Mouse (Mus musculus) left cerebral cortex, adult 2 months (tissue): ENCODE measurements around the gene Aarsd1. TPM values are rescaled to one million over a fixed set of nuclear protein-coding genes. Genes with fewer than 3 reads are reported as not detected.
"Not testable (repeated sequence)": the region's sequence is repeated elsewhere in the genome, so short reads cannot be mapped to it uniquely, and the experiment has no call there.

Experiments
- DNase-seq, 2 experiments: peaks; one replicate each; pipeline ENCODE4 v3.0.0; 2021 to 2022; ENCODE audit warnings: low spot score in 2 of 2, mixed read lengths in 1 of 2; ENCODE audit errors: extremely low spot score in 1 of 2
- H3K27ac ChIP-seq: fragments of 200-600 bp; 2 replicates; pipeline ENCODE4 v1.8.1; 2022
- H3K4me3 ChIP-seq: fragments of 200-600 bp; 2 replicates; pipeline ENCODE4 v1.8.1; 2022
- CTCF ChIP-seq: fragments of 200-600 bp; IDR thresholded peaks from 2 replicates; pipeline ENCODE4 v1.8.1; 2022; ENCODE audit warnings: antibody characterized with exemption, mild to moderate bottlenecking, moderate library complexity
- intact Hi-C: fragments of 180-260 bp; cut with DNase I; formaldehyde crosslinking; loops from one replicate; pipeline ENCODE4 v1.15.1; 2025
- total RNA-seq, 2 experiments: library from RNA; stranded (reverse); gene quantifications; 2 replicates each; pipeline ENCODE4 v1.2.3; 2021

Aarsd1 gene
- total RNA-seq, 2 experiments from 2014 or later = 43.8 to 47.1 TPM

DNA sequence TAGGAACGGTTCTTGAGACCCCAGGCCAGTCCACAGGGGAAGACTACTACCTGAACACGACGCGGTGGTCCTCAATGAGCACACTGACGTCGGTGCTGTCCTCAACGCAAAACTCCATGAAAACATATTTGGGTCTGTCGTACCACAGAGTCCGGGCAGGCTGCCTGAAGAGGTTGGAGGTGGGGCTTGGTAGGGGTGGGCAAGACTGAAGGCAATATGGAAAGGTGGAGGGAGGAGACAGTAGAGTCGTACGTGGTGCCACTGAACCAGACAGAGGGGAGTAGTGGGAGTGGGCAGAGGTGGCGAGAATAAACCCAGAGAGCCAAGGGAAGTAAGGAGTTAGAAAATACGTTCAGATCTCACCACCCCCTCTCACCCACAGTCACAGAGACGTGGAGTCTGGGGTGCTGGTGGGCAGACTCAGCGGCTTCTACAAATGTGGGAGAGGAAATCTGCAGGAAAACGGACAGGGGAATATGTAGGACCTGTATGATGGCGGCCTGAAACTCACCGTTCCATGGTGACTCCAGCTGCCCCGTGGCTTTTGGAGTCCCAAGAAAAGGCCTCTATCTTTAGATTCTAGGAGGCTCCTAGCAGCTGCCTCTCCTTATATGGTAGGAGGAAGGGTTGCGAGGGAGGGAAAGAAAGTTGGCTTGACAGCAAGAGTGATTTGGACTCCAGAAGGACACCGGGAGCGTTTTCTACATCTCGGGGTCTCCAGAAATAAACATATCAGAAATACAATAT lies 6.9 kb upstream of the Aarsd1 start, which contains the start of gene Gm27029:
TSS of gene Gm27029 (minus strand) at position 692 of the 747 bp plus-strand sequence.
- intact Hi-C loops = loop anchor here (2.0 kb wide), 1 partner anchor 19 kb away; the partner anchor contains the start of gene Rpl27
- Histone ChIP-seq H3K27ac (peak within 1 kb of the TSS; percentile 80), H3K4me3 (peak within 1 kb of the TSS; percentile 75)
- no peak for TF ChIP-seq CTCF
- peak; percentile 38 to 43 for DNase-seq

DNA sequence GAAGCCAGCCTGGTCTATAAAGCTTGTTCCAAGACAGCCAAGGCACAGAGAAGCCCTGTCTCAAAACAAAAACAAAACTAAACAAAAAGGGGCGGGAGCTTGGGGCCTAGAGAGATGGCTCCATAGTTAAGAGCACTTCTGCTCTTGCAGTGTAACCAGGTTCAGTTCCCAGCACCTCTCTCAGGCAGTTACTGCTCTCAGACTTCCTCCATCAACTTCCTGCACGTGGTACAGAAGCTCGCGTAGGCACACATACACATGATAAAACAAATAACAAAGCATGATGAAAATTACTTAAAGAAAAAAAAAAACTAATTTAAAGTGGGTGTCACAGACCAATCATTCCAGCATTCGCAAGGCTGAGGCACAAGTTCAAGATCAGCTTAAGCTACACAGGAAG lies 2.7 kb upstream of the Aarsd1 start:
- intact Hi-C loops = no loop called here
- no peak overlapping the region for H3K27ac ChIP-seq
- no peak overlapping the region for H3K4me3 ChIP-seq
- TF ChIP-seq CTCF = no peak
- DNase-seq = no peak

DNA sequence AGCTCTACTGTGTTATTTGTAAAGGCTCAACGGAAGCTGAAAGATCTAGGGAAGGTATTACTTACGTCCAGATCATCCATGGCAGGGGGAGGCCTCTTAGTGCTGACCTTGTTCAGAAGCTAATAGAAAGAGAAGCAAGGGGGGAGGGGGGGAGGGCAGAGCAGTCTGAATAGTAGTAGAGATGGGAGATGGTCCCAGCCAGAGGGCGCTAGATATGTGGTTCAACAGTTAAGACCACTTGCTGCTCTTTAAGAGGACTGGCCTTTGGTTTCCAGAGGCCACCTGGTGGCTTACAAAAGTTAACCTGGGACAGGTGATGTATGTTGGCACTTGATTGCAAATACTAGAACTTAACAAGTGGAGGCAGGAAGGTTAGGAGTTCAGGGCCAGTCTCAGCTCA lies 2.2 kb upstream of the Aarsd1 start:
- H3K27ac ChIP-seq = no peak overlapping the region
- TF ChIP-seq CTCF = peak; percentile 23
- DNase-seq = no peak
- intact Hi-C loops = no loop called here
- no peak overlapping the region for H3K4me3 ChIP-seq

DNA sequence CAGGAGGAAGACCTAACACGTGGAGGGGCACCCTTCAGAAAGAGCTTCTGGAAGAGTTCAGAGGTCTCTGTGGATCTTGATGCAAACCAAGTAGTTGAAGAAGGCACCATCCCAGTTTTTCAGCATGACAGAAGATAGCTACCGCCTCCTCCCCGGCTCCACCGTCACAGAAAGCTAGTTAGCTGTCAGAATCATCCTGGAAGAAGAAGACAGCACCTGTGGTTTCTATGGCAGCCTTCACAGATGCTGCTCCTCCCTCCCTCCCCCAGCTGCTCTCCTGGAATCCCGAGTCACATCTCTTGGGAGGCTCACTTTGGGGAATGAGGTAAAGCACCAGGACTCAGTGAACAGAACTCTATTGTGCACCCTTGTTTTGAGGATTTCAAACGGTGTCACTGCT lies 1.6 kb upstream of the Aarsd1 start:
- TF ChIP-seq CTCF = no peak
- intact Hi-C loops = no loop called here
- peak; percentile 28 to 62 for DNase-seq
- Histone ChIP-seq H3K4me3 (no peak overlapping the region), H3K27ac (no peak overlapping the region; the same call in 1 of the 2 replicates)

DNA sequence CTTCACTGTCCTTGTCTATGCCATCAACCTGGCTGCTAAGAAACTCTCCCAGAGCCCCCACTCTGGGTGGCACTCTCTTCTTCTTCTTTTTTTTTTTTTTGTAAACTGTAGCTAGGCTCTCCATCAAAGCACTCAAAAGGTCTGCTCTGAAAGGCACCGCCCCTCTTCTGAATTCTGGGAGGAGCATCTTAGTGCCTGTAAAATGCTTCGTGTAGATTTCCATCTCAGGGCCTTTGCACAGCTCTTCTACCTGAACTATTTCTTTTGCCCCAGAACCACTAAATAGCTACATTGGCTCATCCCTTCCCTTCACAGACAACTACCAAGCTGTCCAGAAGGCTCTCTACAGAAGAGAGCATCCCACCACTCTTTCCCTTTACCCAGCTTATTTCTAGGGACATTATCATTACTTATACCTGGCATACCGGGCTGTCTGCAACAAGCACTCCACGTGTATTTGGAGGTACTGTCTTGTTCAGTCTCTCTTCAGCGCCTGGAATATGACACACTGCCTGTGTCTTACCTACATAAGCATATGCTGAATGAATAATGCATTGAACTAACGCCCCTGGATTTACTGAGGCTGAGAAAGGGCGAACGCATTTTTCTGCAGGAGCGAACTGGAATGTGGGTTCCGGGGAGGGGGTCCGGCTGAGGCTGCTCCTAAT lies 848 bp downstream of the Aarsd1 start:
- Histone ChIP-seq H3K27ac (peak overlapping the region; percentile 86), H3K4me3 (peak overlapping the region; percentile 74)
- no peak for DNase-seq
- intact Hi-C loops = no loop called here
- TF ChIP-seq CTCF = no peak

DNA sequence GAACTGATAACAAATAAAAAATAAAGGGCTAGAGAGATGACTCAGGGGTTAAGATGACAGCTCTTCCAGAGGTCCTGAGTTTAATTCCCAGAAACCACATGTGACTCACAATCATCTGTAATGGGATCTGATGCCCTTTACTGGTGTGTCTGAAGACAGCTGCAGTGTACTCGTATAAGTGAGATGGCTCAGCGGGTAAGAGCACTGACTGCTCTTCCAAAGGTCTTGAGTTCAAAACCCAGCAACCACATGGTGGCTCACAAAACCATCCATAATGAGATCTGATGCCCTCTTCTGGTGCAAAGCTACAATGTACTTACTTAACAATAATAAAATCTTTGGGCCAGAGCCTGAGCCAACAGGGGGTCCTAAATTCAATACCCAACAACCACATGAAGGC lies 2.1 kb downstream of the Aarsd1 start:
- intact Hi-C loops = no loop called here
- DNase-seq = no peak
- Histone ChIP-seq H3K4me3 (no peak overlapping the region), H3K27ac (no peak overlapping the region)
- no peak; the same call in none of the 2 replicates for TF ChIP-seq CTCF

DNA sequence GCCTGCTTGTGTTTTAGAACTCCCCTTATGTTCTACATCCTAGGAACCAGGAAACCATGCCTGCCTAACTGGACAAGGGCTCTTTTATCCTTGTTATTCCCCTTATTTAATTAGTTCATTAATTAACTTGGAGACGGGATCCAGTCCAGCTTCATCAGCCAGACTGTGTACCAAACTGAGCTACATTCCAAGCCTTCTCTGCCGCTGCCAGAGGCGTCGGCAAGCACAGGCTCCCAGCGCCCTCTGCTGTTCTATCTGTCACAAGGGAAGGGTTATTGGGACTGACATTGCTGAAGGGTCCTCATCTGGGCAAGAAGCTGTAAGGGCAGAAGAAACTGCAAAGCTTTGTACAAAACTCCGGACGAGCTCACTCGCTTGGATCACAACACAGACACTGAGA lies 22.3 kb downstream of the Aarsd1 start:
- intact Hi-C loops = loop anchor here (1.0 to 5.0 kb wide), 2 partner anchors 72 to 183 kb away; no protein-coding TSS in a partner anchor
- peak; percentile 59 to 68 for DNase-seq
- no peak overlapping the region for H3K4me3 ChIP-seq
- peak; percentile 91 for TF ChIP-seq CTCF
- no peak overlapping the region for H3K27ac ChIP-seq

DNA sequence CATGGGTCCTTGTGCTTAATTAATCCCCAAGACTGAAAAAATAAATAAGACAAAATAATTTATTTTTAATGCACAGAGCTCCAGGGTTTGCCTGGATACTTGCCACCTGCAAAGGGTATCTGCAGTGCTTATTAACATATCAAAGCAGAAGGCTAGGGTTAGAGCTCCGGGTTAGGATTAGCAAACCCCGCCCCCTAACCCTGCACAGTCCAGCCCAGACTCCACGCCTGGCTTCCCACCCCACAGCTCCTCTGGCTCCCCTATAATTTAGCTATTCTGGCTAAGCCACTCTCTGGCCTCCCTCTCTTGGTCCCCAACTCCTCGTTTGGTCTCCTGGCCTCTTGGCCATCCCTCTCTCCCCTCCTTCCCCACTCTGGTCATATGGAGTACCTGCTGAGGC lies 35.6 kb downstream of the Aarsd1 start:
- DNase-seq = no peak
- H3K27ac ChIP-seq = no peak overlapping the region
- intact Hi-C loops = no loop called here
- TF ChIP-seq CTCF = no peak
- H3K4me3 ChIP-seq = no peak overlapping the region

DNA sequence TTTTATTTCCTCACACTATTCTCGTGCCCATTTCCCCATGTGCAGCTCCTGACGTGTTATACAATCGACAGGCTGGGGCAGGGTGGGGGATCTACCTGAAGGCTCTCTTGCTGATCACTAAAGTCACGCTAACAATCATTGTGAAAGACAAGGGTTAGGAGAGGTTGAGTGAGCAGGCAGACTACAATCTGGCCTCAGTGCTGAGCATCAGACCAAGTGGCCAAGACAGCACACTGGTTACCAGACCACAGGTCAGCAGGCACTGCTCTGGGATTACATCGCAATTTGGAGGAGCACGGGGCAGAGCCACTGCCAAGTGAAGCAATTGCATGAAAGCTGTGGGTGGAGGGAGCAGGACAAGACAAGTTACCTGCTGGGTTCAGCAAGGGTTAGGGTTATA lies 38.5 kb downstream of the Aarsd1 start:
- intact Hi-C loops = no loop called here
- no peak for DNase-seq
- Histone ChIP-seq H3K27ac (no peak overlapping the region), H3K4me3 (no peak overlapping the region)
- no peak for TF ChIP-seq CTCF

DNA sequence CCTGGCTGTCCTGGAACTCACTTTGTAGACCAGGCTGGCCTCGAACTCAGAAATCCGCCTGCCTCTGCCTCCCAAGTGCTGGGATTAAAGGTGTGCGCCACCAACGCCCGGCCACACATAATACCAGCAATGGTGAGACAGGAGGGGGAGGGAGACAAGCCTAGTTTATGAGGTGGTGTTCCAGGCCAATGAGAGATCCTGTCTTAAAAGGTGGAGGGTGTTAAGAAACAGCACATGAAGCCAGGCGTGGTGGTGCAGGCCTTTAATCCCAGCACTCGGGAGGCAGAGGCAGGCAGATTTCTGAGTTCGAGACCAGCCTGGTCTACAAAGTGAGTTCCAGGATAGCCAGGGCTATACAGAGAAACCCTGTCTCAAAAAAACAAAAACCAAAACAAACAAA lies 39.2 kb downstream of the Aarsd1 start:
- H3K27ac ChIP-seq, intact Hi-C loops, DNase-seq, H3K4me3 ChIP-seq: not testable (repeated sequence)

DNA sequence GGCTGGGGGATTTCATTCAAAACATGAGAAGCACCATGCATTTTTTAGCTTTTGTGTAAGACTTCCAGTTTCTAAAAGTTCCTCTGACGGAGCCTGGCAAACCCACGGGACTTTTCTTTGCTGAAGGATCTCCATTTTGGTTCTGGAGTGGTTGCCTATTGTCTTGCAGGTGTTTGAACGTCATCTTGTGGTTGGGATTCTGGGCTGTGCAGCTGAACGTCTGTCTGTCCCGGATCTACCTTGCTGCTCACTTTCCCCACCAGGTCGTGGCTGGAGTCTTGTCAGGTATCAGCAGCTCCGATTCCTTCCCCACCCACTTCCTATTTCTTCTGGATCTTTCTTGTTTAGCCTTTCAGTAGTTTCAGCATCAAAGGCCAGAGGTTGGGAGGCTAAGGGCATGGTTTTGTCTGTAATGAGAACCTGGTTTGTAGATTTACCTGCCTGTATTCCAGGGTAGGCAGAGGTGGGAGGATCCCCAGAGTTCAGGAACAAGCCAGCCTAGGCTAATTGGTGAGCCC lies 42.9 kb downstream of the Aarsd1 start:
- TF ChIP-seq CTCF = no peak
- no peak overlapping the region for H3K27ac ChIP-seq
- intact Hi-C loops = no loop called here
- H3K4me3 ChIP-seq = no peak overlapping the region
- DNase-seq = no peak

DNA sequence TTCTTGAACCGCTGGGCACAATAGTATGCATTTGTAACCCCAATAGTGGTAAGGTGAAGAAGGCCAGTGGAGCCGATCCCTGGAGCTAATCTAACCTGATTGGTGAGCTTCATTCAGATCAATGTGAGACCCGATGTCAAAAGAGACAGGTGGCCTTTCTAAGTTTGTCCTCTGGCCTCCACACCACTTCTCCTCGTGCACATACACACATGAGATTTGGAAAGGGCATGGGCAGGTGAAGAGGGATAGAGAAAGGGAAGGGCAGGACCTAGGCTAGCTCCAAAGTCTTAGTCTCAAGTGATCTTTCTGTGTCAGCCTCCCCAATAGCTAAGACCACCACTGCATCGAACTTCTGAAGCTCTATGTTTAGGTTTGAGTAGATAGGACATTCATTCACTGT lies 47.3 kb downstream of the Aarsd1 start:
- Histone ChIP-seq H3K4me3 (no peak overlapping the region), H3K27ac (no peak overlapping the region)
- DNase-seq = no peak
- TF ChIP-seq CTCF = no peak
- intact Hi-C loops = no loop called here
